Mouse (Mus musculus) left cerebral cortex, adult 11 months (tissue): ENCODE measurements at regions not wholly inside any gene's neighbourhood (a gene's known extent, or its start where the extent isn't known, plus 50 kb on each side); places are given as distances from the start of the nearest gene placed in this dataset.

Experiments used
- DNase-seq: peaks from one replicate; pipeline ENCODE4 v3.0.0; 2022; ENCODE audit warnings: low spot score

DNA sequence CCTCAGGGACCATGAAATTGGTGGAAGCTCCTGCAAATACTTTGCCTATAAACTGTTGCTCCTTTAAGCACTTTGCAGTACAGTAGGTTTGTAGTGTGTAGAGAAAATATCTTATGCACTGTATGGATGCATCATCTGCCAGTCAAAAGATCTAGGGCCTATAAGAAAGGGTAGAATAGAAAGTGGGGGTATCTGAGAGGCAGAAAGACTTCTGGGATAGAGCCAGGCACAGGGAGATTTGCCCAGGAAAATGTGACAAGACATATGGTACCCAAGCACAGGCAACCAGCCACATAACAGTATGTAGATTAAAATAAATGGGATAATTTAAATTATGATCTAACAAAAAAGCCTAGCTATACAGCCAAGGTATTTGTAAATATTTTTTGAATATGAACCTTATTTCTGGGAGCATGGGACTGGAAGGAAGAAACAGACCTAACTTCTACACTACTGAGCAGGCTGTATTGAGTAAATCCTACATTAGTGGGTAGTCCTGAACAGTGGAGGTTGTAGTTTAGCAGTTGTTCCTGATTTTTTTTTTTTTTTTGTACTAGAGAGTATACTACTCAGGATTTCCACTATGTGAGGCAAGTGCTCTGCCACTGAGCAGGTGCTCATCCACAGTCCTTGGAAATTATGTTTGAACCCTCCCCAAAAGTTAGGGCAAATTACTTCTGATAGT is 754.1 kb downstream of the Hace1 start:
- DNase-seq, result no peak

DNA sequence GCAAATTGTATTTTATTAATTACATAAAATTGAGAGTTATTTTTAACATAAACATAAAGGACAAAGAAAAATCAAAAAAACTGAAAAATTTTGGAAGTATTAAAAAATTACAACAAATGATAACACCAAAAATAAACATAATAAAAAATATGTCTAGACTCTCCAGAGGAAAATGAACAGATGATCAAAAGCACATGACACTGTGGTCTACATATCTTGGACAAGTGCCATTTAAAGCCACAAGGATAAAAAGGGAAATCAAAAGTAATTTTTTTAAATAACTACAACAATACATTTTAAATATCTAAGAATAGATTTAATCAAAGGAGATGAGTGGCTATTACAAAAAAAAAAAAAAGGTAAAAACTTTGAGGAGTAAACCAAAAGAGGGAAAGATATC is 755.6 kb downstream of the Hace1 start:
- DNase-seq, result no peak

DNA sequence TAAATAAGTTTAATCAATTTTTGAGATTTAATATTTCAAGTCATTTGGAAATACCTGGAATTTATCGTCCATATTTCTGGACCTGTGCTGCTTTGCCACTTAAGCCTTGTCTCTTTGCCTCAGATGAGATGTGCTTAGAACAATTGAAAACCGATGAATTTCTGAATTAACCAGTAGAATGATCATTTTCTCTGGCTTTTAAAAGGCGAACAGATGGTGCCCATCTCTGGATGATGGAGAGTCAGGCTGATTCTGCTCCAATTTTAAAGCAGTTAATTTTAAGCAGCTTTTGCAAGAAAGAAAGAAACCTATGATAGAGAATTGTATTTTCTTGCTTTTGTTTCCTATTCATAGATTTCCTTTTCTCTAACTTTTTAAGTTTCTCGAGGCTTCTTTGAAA is 767.7 kb downstream of the Hace1 start:
- DNase-seq, result no peak

DNA sequence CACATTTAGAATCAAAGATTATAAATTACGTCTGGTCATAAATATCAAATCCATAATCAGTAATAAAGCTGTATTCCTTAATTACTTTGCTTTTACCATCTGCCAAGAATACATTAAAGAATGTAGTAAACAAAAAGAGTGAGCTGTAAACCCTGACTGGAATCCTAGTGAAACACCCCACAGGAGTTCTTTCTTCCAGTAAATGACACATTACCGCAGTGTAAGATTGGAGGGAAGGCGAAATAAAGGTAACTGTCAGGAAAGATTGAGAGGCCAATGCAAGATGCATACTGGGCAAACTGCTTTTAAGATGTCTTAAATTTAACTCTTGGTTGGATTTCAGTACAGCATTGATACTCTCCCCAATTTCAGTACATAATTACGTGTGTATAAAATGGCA is 772.0 kb downstream of the Hace1 start:
- DNase-seq, result no peak

DNA sequence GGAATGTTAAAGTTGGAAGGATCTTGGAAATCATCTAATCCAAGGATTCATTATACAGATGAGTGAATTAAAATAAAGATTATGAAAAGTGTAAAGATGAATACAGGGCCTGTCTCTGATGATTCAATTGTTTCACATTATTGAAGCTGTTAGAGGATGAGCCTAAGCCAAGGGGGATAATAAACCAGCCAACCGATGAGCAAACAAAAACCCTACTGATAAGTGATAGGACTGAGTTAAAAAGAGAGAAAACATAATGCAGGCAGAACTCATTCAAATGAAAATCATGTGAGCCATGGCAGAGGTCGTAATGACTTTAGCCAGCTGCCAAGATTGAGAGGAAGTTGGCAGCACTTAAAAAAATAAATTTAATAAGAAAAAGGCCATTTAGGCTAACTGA is 772.6 kb downstream of the Hace1 start:
- DNase-seq, result no peak

DNA sequence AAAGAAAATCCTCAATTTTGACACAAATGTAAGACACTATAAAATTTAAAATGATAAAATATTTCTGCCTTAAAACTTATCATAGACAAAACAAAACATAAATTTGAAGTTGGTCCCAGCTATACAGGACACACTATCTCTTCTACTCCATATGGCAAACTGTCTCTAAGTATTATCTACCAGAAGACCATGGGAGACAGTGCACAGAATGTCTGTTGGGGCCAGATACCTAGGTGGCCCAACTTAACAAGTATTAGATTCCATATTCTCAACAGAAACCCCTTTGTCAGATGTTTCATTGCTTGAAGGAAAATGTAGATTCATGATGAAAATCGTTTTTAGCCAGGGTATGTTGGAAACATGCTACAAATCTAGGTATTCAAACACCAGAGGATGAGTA is 779.1 kb downstream of the Hace1 start:
- no peak for DNase-seq

DNA sequence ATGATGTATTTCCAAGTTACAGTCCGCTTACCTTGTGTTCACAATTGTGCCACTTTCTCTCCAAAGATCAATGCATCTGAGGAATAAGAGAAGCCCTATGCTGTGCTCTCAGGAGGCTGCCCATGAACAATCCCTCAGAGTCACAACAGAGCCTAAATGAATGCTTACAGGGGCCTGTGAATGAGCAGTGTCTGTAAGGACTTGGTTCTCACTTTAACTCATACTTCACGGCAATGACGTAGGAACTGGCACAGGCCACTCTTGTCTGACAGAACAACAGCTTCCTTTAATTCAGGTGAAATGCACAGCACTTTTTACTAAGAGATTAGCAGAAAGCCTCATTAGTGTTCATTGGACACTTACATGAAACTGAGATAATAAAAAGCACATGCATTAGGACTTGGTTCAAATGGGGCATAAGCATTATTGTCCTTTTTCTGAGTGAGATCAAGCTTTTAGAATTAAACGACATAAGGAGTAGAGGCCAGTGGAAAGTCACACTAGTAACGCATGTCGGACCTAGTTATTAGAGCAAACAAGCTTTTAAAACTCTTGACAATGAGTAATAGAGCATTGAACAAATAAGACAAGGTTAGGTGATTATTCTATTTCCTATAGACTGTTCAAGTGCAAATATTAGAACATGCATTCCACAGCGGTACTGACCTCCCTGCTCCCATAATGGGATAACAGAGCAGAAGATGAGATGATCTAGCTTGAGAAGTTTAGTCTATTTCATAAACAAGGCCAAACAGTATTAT is 796.3 kb downstream of the Hace1 start:
- DNase-seq, result no peak

DNA sequence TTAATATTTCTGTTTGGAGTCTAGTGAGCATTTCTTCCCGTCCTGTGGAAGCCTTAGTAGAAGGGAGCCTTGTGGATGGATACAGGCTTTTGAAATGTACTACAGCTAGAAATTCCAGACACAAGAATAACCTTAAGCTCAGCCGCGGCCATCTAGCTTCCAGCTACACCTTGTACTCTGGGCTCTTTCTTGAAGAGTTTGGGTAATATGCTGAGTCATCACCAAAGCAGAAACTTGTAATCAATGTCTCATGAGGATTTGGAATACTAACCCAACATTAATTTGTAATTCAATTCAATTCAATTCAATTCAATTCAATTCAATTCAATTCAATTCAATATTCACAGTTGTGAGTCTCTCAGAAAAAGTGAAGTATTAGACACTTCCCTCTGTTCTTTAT is 797.0 kb downstream of the Hace1 start:
- DNase-seq, result no peak

DNA sequence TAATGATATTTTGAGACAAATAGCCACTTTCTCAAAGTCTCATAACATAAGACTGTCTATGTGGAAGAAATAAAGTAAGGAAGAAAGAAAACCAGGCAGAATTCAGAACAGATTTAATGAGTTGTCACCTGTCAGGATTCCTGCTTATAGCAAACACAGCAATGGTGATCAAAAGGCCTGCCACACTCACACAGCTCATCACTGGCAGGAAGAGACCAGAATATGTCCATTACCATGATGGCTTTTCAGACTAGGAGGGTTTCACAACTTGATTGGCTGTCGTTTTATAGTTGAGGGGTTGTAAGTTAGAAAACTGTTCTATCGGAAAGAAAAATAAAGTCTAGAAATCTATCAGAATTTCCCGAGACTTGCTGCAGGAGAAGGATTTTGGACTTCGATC is 819.5 kb downstream of the Hace1 start:
- no peak for DNase-seq

DNA sequence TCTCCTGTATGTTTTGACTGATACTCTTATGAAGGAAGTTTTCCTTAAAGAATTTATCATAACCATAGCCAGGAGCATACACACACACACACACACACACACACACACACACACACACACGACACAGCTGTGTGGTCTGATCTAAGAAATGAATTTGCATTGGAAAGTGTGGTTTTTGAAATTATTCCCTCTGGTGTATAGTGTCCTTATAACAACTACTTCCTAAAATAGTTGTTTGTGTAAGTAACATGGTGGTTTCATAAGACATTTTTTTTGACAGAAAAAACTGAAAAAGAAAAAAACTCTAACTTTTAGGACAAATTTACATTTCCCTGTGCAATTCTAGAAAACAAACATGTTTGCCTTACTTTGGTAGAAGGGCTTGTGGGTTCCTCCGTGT is 826.3 kb downstream of the Hace1 start:
- no peak for DNase-seq
